Mouse (Mus musculus) heart, adult 9 months (tissue): Measurements from ENCODE around the gene C1qtnf12.

Experiments used
- DNase-seq, 2 experiments: peaks; one replicate each; pipeline ENCODE4 v3.0.0; 2022; ENCODE audit warnings: low spot score in 2 of 2

Gene C1qtnf12

GRCm38 (mm10) chr4:155993606-155994005, 31.5 kb downstream of the C1qtnf12 start:
- DNase-seq: no peak

- no peak for DNase-seq
Measured at GRCm38 (mm10) chr4:156004109-156004508, 42.0 kb downstream of the C1qtnf12 start.

GRCm38 (mm10) chr4:156008369-156008768, 46.3 kb downstream of the C1qtnf12 start:
- no peak for DNase-seq

DNA sequence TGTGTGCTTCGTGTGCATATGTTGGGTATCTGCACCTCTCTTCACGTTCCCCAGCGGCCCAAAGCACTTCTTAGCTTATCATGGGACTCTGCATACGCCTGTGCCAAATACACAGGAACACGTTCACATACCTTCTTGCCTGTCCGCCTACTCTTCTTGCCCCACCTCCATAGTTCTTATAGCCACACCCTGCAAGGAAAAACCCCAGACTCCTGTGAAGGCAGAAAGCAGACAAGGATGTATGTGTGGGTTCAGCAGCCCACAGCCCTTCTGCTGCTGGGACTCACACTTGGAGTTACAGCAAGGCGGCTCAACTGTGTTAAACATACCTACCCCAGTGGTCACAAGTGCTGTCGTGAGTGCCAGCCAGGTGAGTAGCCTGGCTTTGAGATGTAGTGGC, 51.5 kb downstream of the C1qtnf12 start, which contains the start of gene Tnfrsf4:
TSS of gene Tnfrsf4 (plus strand) at position 207 of the 400 bp plus-strand sequence.
- DNase-seq: no peak

DNA sequence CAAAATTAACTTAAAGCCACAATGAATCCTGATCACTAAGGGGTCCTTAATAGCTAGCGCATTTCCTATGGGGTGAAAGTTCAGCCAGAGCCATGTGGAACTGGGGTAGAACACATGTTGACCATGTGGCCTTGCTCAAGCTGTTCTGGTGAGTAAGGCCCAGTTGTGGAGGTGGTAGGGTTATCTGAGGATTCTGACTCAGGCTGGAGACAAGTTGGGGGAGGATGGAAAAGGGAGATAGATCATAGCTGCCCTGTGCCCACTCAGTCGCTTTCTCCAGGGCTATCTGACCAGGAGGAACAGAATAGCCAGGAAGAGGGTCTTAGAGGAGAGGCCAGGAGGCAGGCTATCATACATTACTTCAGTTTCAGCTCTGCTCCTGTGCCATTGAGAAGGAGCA, 52.3 kb downstream of the C1qtnf12 start:
- no peak for DNase-seq
